Mouse (Mus musculus): Measurements from ENCODE around the gene Fis1.

DNA sequence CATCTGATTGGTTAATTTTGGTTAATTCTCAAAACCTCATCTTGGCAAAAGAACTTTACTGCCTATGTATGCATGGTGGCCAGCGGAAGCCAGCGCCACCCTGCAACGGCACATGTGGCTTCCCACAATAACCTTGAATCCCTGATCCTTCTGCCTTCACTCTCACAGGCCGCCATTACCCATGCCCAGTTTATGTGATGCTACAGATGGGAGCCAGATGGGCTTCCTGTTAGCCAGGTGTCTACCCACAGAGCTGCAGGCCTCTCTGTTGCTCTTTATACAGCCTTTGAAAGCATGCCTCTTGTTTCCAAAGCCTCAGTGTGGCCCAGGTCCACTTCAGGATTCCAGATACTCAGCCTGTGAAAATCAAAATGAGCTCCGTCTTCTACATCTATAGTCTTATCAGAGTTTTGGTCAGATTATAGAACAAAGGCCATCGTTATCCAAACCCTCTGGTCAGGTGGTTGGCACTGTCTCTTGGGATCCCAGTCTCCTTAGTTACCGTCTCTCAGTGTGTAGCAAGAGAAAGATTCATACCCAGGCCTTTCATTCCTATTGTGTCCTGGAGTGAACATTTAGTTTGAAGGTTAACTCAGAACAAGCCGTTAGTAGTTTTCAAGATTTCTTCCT lies 35.3 kb upstream of the Fis1 start:
- TF ChIP-seq CTCF (IDR thresholded peaks at IDR 0.05; ENCODE audit: control insufficient read depth, insufficient read depth, low read length) (no peak), POLR2A (IDR thresholded peaks at IDR 0.05; ENCODE audit: borderline replicate concordance, control insufficient read depth, low read depth, low read length) (no peak)

Measured in bone marrow, adult 2 months (tissue).